Mouse (Mus musculus) CH12F3 (cell line): ENCODE measurements around the gene Ak7.

ENCODE experiments used
- in situ Hi-C: fragments of 300-500 bp; cut with MboI; formaldehyde crosslinking; loops from 2 replicates; pipeline ENCODE4 v1.14.3; 2020; ENCODE audit warnings: low sequenced_read_pairs

The Ak7 gene

DNA sequence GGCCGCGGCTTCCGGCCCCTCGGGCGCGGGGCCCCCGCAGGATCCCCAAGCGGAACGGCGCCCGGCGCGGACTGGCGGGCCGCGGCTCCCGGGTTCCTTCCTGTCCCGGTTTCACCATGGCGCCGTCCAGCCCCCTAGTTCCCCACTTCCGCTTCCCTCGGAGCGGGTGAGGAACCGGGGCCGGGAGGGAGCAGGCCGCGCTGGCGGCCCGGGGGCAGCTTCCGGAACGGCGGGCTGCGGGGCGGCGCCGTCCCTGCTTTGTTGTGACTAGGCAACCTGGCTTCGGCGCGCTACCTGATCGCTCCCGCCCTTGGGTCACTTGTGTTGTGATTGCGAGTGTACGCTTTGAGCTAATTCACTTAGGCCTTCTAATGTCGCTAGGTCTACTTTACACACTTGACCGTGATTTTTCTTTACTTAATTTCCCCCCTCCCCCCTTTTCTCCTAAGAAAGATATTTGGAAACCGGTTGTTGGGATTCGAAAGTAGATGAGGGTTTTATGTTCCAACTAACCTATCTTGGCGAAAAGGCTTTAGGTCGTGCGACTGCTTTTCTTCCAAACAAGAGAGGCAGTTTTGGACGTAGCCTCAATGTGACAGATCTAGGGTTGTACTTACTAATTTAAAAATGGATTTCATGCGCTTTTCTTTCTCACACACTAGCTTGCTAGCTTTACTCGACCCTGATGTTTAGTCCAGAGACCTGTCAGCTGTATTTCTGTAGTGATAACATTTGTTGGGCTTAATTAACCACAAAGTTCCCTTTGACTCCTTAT, 79.4 kb downstream of the Ak7 start:
- in situ Hi-C loops, result no loop called here

DNA sequence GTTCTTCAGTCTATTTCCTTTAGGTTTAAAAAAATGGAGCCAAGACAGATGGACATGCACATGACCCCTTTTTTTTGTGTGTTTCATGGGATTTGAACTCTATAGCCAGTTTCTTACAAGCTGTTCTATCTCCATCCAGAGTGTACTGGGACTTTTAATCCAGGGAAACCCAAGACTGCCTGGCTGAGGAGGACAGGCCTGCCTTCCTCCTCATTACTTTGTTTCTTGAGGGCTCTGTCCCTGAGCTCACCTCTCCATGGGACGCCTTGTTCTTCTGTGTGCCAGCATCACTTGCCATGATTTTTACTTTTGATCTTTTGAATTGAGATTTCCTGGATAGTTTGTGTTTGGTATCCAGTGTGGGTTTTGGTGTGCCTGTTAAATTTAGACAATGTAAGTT, 80.3 kb downstream of the Ak7 start:
- in situ Hi-C loops, result no loop called here

DNA sequence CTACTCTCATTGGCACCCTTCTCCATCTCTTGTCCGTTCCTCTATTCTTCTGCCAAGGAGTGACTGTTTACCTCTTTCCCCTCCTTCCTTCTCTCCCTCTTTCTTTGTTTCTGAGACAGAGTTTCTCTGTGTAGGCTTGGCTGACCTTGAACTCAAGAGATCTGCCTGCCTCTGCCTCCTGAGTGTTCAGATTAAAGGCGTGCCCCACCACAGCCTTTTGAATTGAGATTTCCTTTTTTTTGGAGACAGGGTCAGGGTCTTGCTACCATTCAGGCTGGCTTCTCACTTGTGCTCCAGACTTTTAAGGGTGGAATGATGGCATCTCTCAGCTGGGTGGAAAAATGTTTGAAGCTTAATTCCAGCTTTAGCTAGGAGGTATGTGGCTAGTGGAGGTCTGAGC, 81.8 kb downstream of the Ak7 start:
- in situ Hi-C loops, result no loop called here

DNA sequence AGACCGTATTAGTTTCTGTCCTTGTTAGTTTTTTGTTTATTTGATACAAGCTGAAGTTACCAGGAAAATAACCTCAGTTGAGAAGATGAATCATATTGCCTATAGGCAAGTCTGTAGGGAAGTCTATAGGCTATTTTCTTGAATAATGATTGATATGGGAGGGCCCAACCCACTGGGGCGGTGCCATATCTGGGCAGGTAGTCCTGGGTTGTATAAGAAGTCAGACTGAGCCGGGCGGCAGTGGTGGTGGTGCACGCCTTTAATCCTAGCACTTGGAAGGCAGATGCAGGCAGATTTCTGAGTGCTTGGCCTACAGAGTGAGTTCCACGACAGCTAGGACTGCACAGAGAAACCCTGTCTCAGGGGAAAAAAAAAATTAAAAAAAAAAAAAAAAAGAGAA, 84.1 kb downstream of the Ak7 start:
- in situ Hi-C loops, result no loop called here

DNA sequence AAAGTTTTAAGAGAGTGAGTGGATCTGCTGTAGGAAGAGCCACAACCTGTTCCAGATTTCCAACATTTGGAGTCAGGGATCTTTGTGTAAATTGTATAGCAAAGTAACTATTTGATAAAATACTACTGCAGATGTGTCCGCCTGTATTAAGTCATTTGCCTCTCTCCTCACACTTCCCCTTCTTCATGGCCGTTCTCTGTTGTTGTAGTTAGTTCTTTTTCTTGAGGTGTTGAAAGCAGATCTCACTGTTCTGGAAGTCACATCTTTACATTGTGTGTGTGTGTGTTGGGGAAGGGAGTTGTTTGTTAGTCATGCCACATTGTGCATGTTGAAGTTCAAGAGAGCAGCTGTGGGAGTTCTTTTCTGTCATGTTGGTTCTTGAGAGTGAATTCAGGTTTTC, 89.1 kb downstream of the Ak7 start:
- in situ Hi-C loops, result no loop called here

DNA sequence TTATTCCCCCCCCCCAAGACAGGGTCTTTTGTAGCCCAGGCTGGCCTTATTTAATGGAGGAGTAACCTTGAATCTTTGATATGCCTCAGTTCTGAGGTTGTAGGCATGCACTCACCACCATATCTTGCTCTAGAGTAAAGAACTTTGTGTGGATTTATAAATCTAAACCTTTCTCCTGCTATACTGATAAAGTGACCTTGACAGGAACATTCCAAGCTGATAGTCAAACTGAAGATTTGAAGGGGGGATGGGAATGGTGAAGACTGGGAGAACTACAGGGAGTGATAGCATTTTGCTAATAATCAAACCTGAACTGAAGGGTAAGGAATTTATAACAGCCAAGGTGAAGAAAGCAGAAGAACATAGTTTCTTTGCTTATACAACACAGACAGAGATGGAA, 92.2 kb downstream of the Ak7 start:
- in situ Hi-C loops, result no loop called here

DNA sequence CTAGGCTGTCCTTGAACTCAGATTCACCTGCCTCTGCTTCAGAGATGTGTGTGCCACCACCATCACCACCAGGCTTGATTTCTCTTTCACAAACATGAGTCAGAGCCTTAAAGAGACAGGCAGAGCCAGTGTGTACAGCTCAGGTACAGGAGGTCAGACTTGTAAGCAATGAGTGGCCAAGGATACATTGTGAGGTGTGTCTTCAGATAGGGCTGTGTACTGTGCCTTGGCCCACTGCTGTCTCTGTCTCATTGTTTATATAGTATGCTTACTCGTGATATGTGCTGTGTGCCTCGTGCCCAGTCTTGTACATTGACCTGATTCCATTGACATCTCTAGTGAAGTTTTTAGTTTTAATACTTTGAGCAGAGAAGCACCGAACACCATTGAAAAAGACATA, 100.0 kb downstream of the Ak7 start:
- in situ Hi-C loops, result no loop called here

DNA sequence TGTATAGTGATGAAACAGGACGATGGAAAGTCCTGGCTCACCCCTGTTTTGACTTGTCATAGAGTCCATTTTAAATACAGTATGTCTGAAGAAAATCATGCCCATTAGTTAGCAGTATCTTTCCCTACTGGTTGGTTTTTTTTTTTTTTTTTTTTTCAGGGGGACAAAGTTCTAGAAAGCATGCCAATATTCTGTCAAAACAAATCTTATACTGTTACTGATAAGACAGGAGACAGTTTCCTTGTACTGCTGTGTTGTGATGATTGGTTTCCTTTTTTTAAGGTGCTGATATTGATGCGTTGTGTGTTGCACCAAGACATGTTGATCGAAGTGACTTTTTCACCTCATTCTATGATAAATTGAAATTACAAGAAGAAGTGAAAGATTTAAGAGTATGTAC, 100.4 kb downstream of the Ak7 start:
- in situ Hi-C loops, result no loop called here

DNA sequence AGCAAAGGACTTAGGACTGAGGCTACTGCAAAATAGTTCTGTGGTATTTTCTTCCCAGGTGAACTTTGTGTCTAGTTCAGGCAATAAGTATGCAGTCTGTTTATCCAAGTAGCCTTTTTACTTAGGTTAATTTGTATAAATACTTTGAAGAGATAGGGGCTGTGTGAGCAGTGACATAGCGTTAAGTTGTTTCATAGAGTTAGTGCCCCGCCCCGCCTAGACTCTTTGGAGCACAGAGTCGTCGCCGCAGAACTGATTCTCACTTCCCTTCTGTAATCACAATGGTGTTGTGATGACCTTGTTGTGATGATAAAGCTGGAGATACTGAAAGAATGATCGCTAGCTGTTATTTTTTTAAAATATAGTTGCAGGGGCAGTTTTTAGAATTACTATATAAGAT, 101.6 kb downstream of the Ak7 start:
- in situ Hi-C loops, result no loop called here

DNA sequence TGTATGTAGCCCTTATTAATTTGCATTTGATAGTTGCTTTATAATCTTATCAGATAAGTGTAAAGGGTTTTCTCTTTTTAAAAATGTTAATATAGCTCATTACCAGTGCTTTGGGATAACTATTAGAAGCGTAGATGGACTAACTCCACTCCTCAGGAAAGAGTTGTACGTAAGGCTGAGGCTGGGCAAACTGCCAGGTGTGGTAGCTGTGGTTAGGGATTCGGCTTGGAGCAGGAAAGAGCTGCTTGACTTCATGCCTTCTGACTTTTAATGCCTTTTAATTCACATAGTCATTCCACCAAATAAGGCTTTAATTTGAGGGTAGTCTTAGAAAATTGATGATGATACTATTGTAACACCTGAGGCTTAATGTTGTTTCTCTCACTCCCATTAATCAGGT, 103.2 kb downstream of the Ak7 start:
- in situ Hi-C loops, result no loop called here

DNA sequence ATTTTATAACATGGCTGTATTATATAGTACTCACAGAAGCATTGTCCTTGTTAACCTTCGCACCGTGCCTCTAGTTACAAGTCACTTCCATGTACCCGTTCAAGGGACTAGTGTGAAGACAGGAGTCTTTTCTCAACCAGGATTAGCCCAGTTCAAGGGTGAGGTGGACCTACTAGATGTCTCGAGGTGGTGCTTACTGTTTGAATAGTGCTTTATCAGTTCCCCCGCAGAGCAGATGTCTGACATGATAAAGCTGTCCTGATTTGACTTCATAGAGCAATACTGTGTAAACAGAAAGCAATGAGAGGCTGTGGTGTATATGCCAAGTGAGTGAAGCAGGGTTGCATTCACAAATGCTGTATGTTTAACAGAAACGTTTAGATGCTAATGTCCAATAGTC, 104.8 kb downstream of the Ak7 start:
- in situ Hi-C loops, result no loop called here

DNA sequence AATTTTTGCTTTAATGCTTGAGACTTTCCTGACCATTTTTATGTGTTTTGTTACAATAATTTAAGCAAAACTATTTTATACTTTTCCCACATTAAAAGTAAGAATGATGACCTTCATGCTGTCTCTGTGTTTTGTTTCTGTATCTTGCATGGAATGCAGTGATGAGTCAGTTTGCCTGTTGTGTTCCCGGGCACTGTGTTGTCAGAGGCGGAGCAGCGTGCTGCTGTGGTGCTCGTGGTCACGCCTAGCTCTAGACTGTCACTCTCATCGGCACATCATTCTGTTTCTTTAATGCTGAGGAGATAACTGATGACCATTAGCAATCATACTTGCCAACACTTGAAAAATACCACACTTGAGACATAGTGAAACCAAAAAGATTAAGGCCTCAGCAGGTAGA, 108.2 kb downstream of the Ak7 start:
- in situ Hi-C loops, result no loop called here

DNA sequence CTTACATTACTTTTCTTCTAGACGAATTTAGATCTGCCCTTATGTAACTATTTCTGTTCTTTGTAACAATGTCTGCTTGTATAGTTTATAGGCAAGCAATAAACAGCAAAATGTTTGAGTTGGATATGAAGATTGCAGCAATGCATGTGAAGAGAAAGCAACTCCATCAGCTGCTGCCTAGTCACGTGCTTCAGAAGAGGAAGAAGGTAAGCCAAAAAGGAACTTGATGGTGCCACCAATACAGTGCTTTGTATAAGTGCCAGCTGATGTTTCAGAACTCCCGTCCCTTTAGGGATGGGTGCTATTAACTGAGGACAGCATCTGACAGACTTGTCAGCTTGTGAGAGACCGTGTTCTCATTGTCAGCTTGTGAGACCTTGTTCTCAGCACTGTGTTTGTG, 117.7 kb downstream of the Ak7 start:
- in situ Hi-C loops, result no loop called here

DNA sequence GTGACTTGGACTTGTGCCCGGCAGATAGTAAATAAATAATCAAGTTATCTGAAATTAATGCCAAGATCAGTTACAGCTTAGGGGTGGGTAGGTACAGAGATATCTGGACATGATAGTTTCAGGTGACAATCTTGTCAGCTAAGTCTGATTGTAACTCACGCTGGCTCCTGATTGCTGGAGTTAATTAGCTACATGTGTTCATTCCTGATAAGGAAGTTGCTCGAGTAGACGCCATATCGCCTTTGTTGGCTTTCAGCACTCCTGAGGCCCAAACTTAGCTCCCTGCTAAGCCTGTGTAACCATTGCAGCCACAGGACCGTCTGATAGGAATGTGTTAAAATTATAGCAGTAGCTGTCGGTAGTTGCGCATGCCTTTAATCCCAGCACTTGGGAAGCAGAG, 119.0 kb downstream of the Ak7 start:
- in situ Hi-C loops, result no loop called here

DNA sequence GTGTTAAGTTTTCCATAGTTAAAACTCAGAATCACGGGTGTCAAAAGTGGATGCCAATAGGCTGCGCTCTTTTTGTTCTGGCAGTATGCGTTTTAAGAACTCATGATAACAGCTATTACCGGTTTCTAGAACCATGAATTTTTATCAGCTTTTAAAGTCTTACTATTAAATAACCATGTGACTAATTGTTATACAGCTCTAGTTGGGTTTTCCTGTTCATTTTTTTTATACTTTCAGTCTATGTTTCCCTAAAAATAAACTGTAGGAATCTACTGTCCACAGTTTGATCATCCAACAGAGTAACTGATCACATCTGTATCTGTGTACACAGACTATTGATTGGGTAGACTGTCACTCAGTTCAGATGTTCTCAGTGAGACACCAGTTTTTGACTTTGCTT, 119.5 kb downstream of the Ak7 start:
- in situ Hi-C loops, result no loop called here
